Mouse (Mus musculus): ENCODE data around the gene Arpp21.

GRCm38 (mm10) chr9:112023111-112023510, 212.6 kb downstream of the Arpp21 start:
- no peak for TF ChIP-seq CTCF (IDR thresholded peaks at IDR 0.05; ENCODE audit: low read depth, low read length)
- TF ChIP-seq GATA1 (IDR thresholded peaks at IDR 0.05; ENCODE audit: borderline replicate concordance, low read length), result no peak
- TF ChIP-seq POLR2AphosphoS5 (IDR thresholded peaks at IDR 0.05; ENCODE audit: insufficient replicate concordance, low read depth, low read length), result no peak
- no peak for TF ChIP-seq TAL1 (conservative IDR thresholded peaks at IDR 0.05; ENCODE audit: low read depth, low read length)
- no peak for TF ChIP-seq GATA2 (IDR thresholded peaks at IDR 0.05; ENCODE audit: borderline replicate concordance, low read depth, low read length)

Measured in G1E (cell line).